Mouse (Mus musculus) adrenal gland, adult 8-10 months (tissue): ENCODE measurements around the gene Col5a1. TPM values are rescaled to one million over a fixed set of nuclear protein-coding genes. Genes with fewer than 3 reads are reported as not detected.

Source experiments
- DNase-seq: peaks from one replicate; pipeline ENCODE4 v3.0.0; 2022
- total RNA-seq, 4 experiments: library from RNA; stranded (reverse); gene quantifications; 2 replicates each; pipeline ENCODE4 v1.2.4; 2022

Gene Col5a1
- total RNA-seq, 4 experiments from 2014 or later = 27.1 to 42.7 (median 35.2) TPM

GRCm38 (mm10) chr2:28037505-28038390 lies 151.5 kb downstream of the Col5a1 start:
- no peak for DNase-seq

- no peak for DNase-seq
Observed at GRCm38 (mm10) chr2:28038391-28039096, 152.3 kb downstream of the Col5a1 start.

- peak; percentile 38 for DNase-seq
Observed at GRCm38 (mm10) chr2:28039647-28040325, 153.6 kb downstream of the Col5a1 start.

GRCm38 (mm10) chr2:28040466-28040865 lies 154.2 kb downstream of the Col5a1 start:
- DNase-seq = no peak

- DNase-seq = no peak
Observed at GRCm38 (mm10) chr2:28044920-28045598, 158.8 kb downstream of the Col5a1 start.

GRCm38 (mm10) chr2:28046311-28046710 lies 160.1 kb downstream of the Col5a1 start:
- DNase-seq = no peak

- DNase-seq = no peak
Observed at GRCm38 (mm10) chr2:28047092-28047491, 160.9 kb downstream of the Col5a1 start.

- DNase-seq = no peak
Observed at GRCm38 (mm10) chr2:28059922-28060321, 173.7 kb downstream of the Col5a1 start.

GRCm38 (mm10) chr2:28063711-28064338 lies 177.6 kb downstream of the Col5a1 start:
- DNase-seq = no peak

GRCm38 (mm10) chr2:28064339-28065080 lies 178.3 kb downstream of the Col5a1 start:
- no peak for DNase-seq

GRCm38 (mm10) chr2:28065081-28065651 lies 178.9 kb downstream of the Col5a1 start:
- no peak for DNase-seq

- DNase-seq = no peak
Observed at GRCm38 (mm10) chr2:28066686-28067085, 180.5 kb downstream of the Col5a1 start.

- no peak for DNase-seq
Observed at GRCm38 (mm10) chr2:28067175-28067574, 180.9 kb downstream of the Col5a1 start.

GRCm38 (mm10) chr2:28067821-28068536 lies 181.8 kb downstream of the Col5a1 start:
- no peak for DNase-seq

GRCm38 (mm10) chr2:28068537-28068878 lies 182.3 kb downstream of the Col5a1 start:
- no peak for DNase-seq

GRCm38 (mm10) chr2:28075616-28076187 lies 189.5 kb downstream of the Col5a1 start:
- DNase-seq = no peak

- DNase-seq = no peak
Observed at GRCm38 (mm10) chr2:28084768-28085167, 198.5 kb downstream of the Col5a1 start, which contains the start of gene Fcnb. Fcnb (minus strand) TSS chr2:28084885.

- no peak for DNase-seq
Observed at GRCm38 (mm10) chr2:28086112-28086511, 199.9 kb downstream of the Col5a1 start.

- no peak for DNase-seq
Observed at GRCm38 (mm10) chr2:28089095-28089494, 202.9 kb downstream of the Col5a1 start.
